Mouse (Mus musculus) CH12.LX (cell line): ENCODE data around the gene Phf5a.

Source experiments
- CTCF ChIP-seq, 2 experiments: IDR thresholded peaks in 1 of 2; conservative IDR thresholded peaks in 1 of 2; 2 replicates each; pipeline ENCODE4 v1.5.1; 2011 to 2012; ENCODE audit warnings: low read depth in 2 of 2, low read length in 2 of 2, improper control_type of control experiment in 1 of 2, inconsistent platforms in 1 of 2, mild to moderate bottlenecking in 1 of 2, moderate library complexity in 1 of 2
- EP300 ChIP-seq: IDR thresholded peaks from 2 replicates; pipeline ENCODE4 v1.6.1; 2011; ENCODE audit warnings: low read length, improper control_type of control experiment
- UBTF ChIP-seq: IDR thresholded peaks from 2 replicates; pipeline ENCODE4 v1.6.1; 2012; ENCODE audit warnings: low read depth, mild to moderate bottlenecking, inconsistent platforms, low read length, improper control_type of control experiment, moderate library complexity

GRCm38 (mm10) chr15:81885418-81885934 is 13.8 kb upstream of the Phf5a start:
- TF ChIP-seq EP300 (no peak), CTCF (conservative IDR thresholded peaks at IDR 0.05 in 1 of 2, IDR thresholded peaks at IDR 0.05 in 1 of 2; ENCODE audit: low read depth in 2 of 2, low read length in 2 of 2) (no peak), UBTF (no peak)
